Mouse (Mus musculus): ENCODE results near the gene Gm20388. TPM values are rescaled to one million over a fixed set of nuclear protein-coding genes. Genes with fewer than 3 reads are reported as not detected.
"Not testable (repeated sequence)": the region's sequence is repeated elsewhere in the genome, so short reads cannot be mapped to it uniquely, and the experiment has no call there.

The Gm20388 gene
- polyA plus RNA-seq, 1 experiment from 2014 or later = not detected

DNA sequence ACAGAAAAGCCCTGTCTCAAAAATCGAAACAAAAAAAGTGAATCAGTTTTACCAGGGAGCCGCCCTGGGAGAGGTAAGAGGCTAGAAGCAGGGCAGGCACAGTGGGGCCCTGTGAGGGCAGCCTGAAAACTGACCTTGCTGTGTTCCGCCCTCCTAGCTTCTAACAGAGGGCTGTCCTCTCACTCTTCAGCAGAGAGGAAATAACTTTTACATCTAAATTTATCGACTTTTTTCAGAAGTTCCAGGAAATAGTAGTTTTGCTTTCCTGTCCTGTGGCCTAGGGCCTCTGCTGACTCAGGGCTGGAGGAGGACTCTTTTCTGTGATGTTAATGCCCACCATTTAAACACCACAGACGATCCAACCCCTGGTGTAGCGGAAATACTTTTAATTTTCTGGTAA lies 804.6 kb downstream of the Gm20388 start:
- Histone ChIP-seq H3K4me1 (ENCODE audit: control insufficient read depth, insufficient read depth, low read length) (no peaks in the 10 kb centered on the region), H3K27me3 (ENCODE audit: control insufficient read depth, insufficient read depth, low read length) (no peaks in the 10 kb centered on the region), H3K9ac (ENCODE audit: low read length) (no peak overlapping the region), H3K9me3 (ENCODE audit: control insufficient read depth, low read length) (no peaks in the 10 kb centered on the region), H3K4me2 (no peak overlapping the region), H3K36me3 (ENCODE audit: control insufficient read depth, insufficient read depth, low read length) (no peaks in the 10 kb centered on the region), H3K4me3 (ENCODE audit: low read depth, low read length) (no peak overlapping the region), H3K27ac (ENCODE audit: low read depth, low read length) (no peak overlapping the region)
- 85% methylated on average over 6 of the region's 6 CpGs for WGBS
- DNase-seq (ENCODE audit: low spot score, missing footprints) (no peak), ATAC-seq (ENCODE audit: low FRiP score) (no peak)

DNA sequence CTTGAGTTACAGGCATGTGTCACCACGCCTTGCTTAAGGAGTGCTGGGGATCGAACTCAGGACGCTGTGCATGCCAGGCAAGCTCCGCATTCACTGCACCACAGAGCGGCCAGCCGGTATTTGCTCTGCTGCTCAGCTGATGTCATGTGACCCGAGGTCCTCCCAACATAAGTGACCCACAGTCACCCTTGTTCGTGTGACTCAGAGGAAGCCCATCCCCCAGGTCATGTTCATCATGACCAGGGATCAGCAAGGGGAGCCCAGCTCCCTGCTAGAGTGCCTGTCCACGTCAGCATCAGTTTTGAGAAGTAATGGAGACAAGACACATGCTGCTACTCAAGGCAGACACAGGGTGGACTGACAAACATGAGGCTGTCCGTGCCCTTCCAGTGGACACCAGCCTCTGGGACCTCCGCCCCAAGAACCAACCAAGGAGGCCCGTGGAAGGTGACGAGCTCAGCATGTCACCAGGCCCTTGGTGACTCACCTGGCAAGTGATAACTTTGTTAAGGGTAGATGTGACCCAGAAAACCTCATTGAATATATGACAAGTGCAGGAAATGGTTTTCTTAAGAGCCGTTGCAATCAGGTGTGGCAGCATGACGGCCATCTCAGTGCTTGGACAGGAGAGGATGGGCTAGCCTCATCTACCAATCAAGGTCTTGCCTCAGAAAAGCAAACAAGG lies 805.5 kb downstream of the Gm20388 start:
- Histone ChIP-seq H3K4me2 (no peak overlapping the region), H3K4me3 (ENCODE audit: low read depth, low read length) (no peak overlapping the region), H3K27ac (ENCODE audit: low read depth, low read length) (no peak overlapping the region), H3K4me1 (ENCODE audit: control insufficient read depth, insufficient read depth, low read length) (no peaks in the 10 kb centered on the region), H3K9me3 (ENCODE audit: control insufficient read depth, low read length) (no peaks in the 10 kb centered on the region), H3K36me3 (ENCODE audit: control insufficient read depth, insufficient read depth, low read length) (no peaks in the 10 kb centered on the region), H3K9ac (ENCODE audit: low read length) (no peak overlapping the region), H3K27me3 (ENCODE audit: control insufficient read depth, insufficient read depth, low read length) (no peaks in the 10 kb centered on the region)
- WGBS = 84% methylated on average over 15 of the region's 15 CpGs
- ATAC-seq (ENCODE audit: low FRiP score) (no peak), DNase-seq (ENCODE audit: low spot score, missing footprints) (peak; percentile 61)

DNA sequence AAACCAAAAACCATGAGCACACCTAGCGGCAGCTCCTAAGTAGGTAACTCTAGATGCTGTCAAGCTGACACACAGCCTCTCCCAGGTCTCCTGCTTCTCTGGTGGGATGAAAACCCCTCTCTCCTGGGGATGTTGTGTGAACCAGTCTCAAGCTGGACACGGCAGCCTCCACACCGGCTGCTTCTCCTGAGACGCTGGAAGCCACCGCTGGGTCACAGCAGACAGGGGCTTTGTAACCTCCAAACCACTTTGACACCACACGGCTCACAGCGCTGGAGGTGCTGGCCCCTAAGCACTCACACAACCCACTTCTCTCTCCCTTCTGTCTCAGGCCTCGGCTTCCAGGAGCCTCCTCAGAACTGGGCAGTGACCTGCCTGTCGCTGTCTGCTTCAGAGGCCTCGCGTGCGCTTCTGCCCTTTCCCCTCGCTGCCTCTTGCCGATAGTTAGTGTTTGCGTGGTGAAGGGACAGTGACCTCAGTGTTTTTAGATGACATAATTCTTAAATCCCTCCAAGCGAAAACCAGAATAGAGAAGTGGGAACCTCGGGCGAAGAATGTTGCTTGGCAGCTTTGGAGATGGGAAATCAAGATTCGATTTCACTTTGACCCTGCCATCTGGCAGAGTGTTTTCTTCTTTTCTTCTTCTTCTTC lies 809.1 kb downstream of the Gm20388 start:
- Histone ChIP-seq H3K4me1 (ENCODE audit: control insufficient read depth, insufficient read depth, low read length) (no peaks in the 10 kb centered on the region), H3K36me3 (ENCODE audit: control insufficient read depth, insufficient read depth, low read length) (no peaks in the 10 kb centered on the region), H3K27ac (ENCODE audit: low read depth, low read length) (no peak overlapping the region), H3K9ac (ENCODE audit: low read length) (no peak overlapping the region), H3K9me3 (ENCODE audit: control insufficient read depth, low read length) (no peaks in the 10 kb centered on the region), H3K4me2 (no peak overlapping the region), H3K4me3 (ENCODE audit: low read depth, low read length) (no peak overlapping the region), H3K27me3 (ENCODE audit: control insufficient read depth, insufficient read depth, low read length) (no peaks in the 10 kb centered on the region)
- ATAC-seq (ENCODE audit: low FRiP score) (no peak), DNase-seq (ENCODE audit: low spot score, missing footprints) (peak; percentile 81)
- WGBS = 73% methylated on average over 19 of the region's 19 CpGs

DNA sequence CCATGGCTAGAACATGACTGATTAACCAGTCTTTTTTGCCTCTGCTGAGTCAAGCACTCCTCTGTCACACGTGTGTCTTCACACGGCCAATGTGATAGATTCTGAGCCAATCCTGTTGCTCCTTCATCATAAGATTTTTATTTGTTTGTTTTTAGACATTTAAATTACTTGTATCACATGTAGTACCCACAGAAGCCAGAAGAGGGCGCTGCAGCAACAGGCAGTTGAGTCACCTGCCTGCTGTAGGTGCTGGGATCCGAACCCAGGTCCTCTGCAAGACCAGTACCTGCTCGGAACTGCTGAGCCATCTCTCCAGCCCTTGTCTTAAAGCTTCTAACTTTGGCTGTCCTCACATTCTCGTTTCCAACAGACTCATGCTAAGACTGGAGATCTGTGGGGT lies 812.4 kb downstream of the Gm20388 start:
- no peak overlapping the region for H3K9ac ChIP-seq (ENCODE audit: low read length)
- no peak overlapping the region for H3K4me3 ChIP-seq (ENCODE audit: low read depth, low read length)
- no peak overlapping the region for H3K4me2 ChIP-seq
- peak; percentile 80 for DNase-seq (ENCODE audit: low spot score, missing footprints)
- H3K4me1 ChIP-seq (ENCODE audit: control insufficient read depth, insufficient read depth, low read length) = no peaks in the 10 kb centered on the region
- 70% methylated on average over 6 of the region's 6 CpGs for WGBS
- H3K27ac ChIP-seq (ENCODE audit: low read depth, low read length) = no peak overlapping the region
- no peak for ATAC-seq (ENCODE audit: low FRiP score)
- H3K27me3 ChIP-seq (ENCODE audit: control insufficient read depth, insufficient read depth, low read length) = no peaks in the 10 kb centered on the region
- H3K9me3 ChIP-seq (ENCODE audit: control insufficient read depth, low read length) = no peaks in the 10 kb centered on the region
- no peaks in the 10 kb centered on the region for H3K36me3 ChIP-seq (ENCODE audit: control insufficient read depth, insufficient read depth, low read length)

DNA sequence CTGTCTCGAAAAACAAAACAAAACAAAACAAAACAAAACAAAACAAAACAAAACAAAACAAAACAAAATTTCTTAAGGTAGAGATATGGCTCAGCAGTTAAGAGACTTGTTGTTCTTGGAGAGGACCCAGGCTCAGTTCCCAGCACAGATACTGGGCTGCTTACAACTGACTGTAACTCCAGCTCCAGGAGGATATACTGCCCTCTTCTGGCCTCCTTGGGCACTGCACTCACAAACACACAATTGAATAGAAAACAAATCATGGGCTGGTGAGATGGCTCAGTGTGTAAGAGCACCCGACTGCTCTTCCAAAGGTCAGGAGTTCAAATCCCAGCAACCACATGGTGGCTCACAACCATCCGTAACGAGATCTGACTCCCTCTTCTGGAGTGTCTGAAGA lies 813.5 kb downstream of the Gm20388 start:
- not testable (repeated sequence) for H3K9me3 ChIP-seq (ENCODE audit: control insufficient read depth, low read length); H3K27ac ChIP-seq (ENCODE audit: low read depth, low read length); H3K9ac ChIP-seq (ENCODE audit: low read length); ATAC-seq (ENCODE audit: low FRiP score); H3K36me3 ChIP-seq (ENCODE audit: control insufficient read depth, insufficient read depth, low read length); H3K27me3 ChIP-seq (ENCODE audit: control insufficient read depth, insufficient read depth, low read length); H3K4me1 ChIP-seq (ENCODE audit: control insufficient read depth, insufficient read depth, low read length); H3K4me2 ChIP-seq; H3K4me3 ChIP-seq (ENCODE audit: low read depth, low read length)
- DNase-seq (ENCODE audit: low spot score, missing footprints) = peak; percentile 64
- WGBS = 89% methylated on average over 2 of the region's 4 CpGs

DNA sequence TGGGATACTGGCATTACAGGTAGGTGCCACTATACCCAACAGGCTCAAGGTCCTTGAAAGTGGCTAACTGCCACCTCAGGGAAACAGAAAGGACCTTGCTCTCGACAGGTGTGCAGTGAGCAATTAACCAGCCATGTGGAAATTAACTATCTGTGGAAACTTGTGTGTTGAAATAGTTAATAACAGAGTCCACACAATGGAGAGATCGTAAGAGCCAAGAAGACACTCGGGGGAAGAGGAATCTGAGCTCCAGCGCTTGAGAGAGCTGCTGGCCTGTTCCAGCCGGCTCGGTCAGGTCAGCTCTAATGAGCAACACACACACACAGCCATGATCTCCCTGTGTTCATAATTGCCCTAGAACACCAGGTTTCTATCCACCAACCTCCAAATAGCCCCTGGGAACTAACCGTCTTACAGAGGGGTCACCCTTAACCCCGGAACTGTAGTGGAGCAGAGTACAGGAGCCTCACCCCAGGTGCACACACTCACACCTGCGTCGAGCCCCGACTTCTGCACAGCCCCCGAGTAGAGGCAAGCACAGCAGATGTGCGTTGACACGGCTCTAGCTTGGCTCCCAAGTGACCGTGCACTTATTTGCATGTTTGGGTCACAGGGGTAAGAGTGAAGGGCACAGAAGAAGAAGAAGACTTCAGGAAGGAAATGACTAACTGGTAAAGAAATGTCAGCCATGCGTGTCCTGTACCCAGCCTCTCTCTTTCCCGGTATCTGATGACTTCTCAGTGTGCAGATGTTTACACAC lies 814.4 kb downstream of the Gm20388 start:
- Histone ChIP-seq H3K27me3 (ENCODE audit: control insufficient read depth, insufficient read depth, low read length) (no peaks in the 10 kb centered on the region), H3K4me1 (ENCODE audit: control insufficient read depth, insufficient read depth, low read length) (no peaks in the 10 kb centered on the region), H3K4me3 (ENCODE audit: low read depth, low read length) (no peak overlapping the region), H3K9ac (ENCODE audit: low read length) (no peak overlapping the region), H3K27ac (ENCODE audit: low read depth, low read length) (no peak overlapping the region), H3K9me3 (ENCODE audit: control insufficient read depth, low read length) (no peaks in the 10 kb centered on the region), H3K36me3 (ENCODE audit: control insufficient read depth, insufficient read depth, low read length) (no peaks in the 10 kb centered on the region), H3K4me2 (no peak overlapping the region)
- ATAC-seq (ENCODE audit: low FRiP score) = no peak
- peak; percentile 19 for DNase-seq (ENCODE audit: low spot score, missing footprints)
- WGBS = 81% methylated on average over 17 of the region's 17 CpGs

DNA sequence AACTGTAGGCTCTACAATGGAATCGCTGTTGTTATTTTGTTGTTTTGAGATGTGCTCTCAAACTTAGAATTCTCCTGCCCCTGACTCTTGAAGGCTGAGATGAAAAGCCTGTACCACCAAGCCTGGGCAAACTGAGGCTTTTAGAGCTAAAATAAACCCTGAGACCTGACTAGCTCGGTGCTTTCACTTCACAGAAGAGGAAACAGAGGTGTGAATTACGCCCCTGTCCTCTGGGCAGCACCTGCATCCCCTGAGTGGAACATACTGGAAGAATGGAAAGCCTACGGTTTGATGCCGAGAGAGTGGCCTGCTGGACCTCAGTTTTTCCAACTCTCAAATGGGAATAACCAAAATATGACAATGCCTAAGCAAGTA lies 814.9 kb downstream of the Gm20388 start:
- WGBS = 88% methylated on average over 5 of the region's 5 CpGs
- ATAC-seq (ENCODE audit: low FRiP score) = no peak
- H3K27ac ChIP-seq (ENCODE audit: low read depth, low read length) = no peak overlapping the region

DNA sequence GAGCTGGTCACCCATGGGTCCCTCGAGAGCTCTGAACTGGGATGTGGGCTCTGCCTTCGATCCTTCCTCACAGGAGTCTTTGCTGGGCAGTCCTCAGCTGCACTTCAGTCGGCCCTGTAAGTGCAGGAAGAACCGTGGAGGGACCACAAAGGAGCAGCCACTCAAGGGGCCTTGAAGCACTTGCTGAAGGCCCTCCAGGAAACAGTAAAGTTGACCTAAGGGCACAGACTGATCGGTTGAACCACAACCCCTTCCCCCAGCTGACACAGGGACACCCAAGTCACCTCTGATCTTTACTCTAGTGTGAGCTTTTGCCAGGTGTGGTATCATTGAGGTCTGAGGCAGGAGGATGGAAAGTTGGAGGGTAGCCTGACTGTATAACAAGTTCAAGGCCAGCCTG lies 815.4 kb downstream of the Gm20388 start:
- ATAC-seq (ENCODE audit: low FRiP score) (no peak), DNase-seq (ENCODE audit: low spot score, missing footprints) (no peak)

More for the DNA sequence above, 814.9 kb downstream of the Gm20388 start:
- Histone ChIP-seq H3K4me1 (ENCODE audit: control insufficient read depth, insufficient read depth, low read length) (no peaks in the 10 kb centered on the region), H3K4me2 (no peak overlapping the region), H3K9me3 (ENCODE audit: control insufficient read depth, low read length) (no peaks in the 10 kb centered on the region), H3K4me3 (ENCODE audit: low read depth, low read length) (no peak overlapping the region), H3K9ac (ENCODE audit: low read length) (no peak overlapping the region), H3K27me3 (ENCODE audit: control insufficient read depth, insufficient read depth, low read length) (no peaks in the 10 kb centered on the region), H3K36me3 (ENCODE audit: control insufficient read depth, insufficient read depth, low read length) (no peaks in the 10 kb centered on the region)
- no peak for DNase-seq (ENCODE audit: low spot score, missing footprints)

DNA sequence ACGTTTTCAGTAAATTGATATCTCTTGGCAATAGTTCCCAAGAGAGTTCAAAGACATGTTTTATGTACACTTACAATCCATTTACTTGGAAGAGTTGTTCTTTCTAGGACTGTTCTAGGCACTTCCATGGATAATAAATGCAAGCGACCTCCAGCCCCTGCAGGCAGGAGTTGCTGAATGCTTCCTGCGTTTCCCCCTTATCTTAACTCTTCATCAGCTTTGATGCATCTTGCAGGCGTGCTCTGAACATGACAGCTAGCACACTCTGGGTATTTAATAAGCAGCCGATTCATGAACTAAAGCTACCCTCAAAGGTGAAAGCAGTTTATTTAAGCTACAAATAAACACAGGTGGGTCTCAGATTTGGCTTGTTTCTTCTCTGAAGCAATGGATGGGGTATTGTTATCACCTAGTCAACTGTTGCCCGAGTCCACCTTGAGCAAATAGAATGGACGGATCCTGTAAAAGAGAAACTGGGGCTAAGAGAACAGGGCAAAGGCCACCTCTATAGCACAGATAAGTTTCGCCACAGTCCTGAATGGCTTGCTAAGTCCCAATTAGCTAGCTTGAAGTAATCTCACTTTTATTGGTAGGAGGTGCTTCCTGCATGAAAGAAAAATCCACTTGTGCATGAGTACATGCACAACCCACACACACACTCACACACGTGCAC lies 818.0 kb downstream of the Gm20388 start:
- ATAC-seq (ENCODE audit: low FRiP score) (no peak), DNase-seq (ENCODE audit: low spot score, missing footprints) (peak; percentile 35)
- H3K4me1 ChIP-seq (ENCODE audit: control insufficient read depth, insufficient read depth, low read length) = peaks cover 4% of the 10 kb centered on the region; the same call in 1 of the 2 replicates
- 77% methylated on average over 9 of the region's 9 CpGs for WGBS
- no peaks in the 10 kb centered on the region for H3K27me3 ChIP-seq (ENCODE audit: control insufficient read depth, insufficient read depth, low read length)
- H3K27ac ChIP-seq (ENCODE audit: low read depth, low read length) = no peak overlapping the region
- no peaks in the 10 kb centered on the region for H3K9me3 ChIP-seq (ENCODE audit: control insufficient read depth, low read length)
- no peak overlapping the region for H3K9ac ChIP-seq (ENCODE audit: low read length)
- H3K36me3 ChIP-seq (ENCODE audit: control insufficient read depth, insufficient read depth, low read length) = no peaks in the 10 kb centered on the region
- no peak overlapping the region for H3K4me3 ChIP-seq (ENCODE audit: low read depth, low read length)
- H3K4me2 ChIP-seq = no peak overlapping the region

More for the DNA sequence above, 815.4 kb downstream of the Gm20388 start:
- no peak overlapping the region for H3K4me3 ChIP-seq (ENCODE audit: low read depth, low read length)
- H3K4me1 ChIP-seq (ENCODE audit: control insufficient read depth, insufficient read depth, low read length) = no peaks in the 10 kb centered on the region
- WGBS = 68% methylated on average over 5 of the region's 5 CpGs
- H3K4me2 ChIP-seq = no peak overlapping the region
- H3K27me3 ChIP-seq (ENCODE audit: control insufficient read depth, insufficient read depth, low read length) = no peaks in the 10 kb centered on the region
- no peaks in the 10 kb centered on the region for H3K9me3 ChIP-seq (ENCODE audit: control insufficient read depth, low read length)
- H3K27ac ChIP-seq (ENCODE audit: low read depth, low read length) = no peak overlapping the region
- H3K9ac ChIP-seq (ENCODE audit: low read length) = no peak overlapping the region
- no peaks in the 10 kb centered on the region for H3K36me3 ChIP-seq (ENCODE audit: control insufficient read depth, insufficient read depth, low read length)

Measured in midbrain, embryonic 11.5 days (tissue).